Mouse (Mus musculus): ENCODE measurements around the gene Spock1.

The Spock1 gene

DNA sequence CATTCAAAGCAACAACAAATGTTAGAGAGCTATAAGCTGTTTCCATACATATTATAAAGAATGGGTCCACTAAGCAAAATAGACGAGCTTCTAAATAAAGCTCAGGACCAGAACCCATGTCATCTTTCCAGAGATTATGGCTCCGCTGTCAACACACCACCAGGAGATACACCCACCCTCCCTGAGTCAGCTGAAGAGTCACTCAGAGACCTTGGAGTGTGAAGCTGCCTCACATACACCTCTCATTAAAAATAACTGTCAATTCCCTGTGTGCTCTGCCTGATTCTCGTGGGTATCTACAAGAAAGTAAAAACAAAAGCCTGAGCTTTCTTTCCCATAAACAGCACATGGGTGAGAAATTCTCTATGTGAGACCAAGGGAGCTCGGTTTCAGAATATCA, 43.1 kb downstream of the Spock1 start:
- no peak for DNase-seq (ENCODE audit: low read depth, low spot score)

GRCm38 (mm10) chr13:57858491-57858890, 49.6 kb downstream of the Spock1 start:
- DNase-seq (ENCODE audit: low read depth, low spot score), result no peak

GRCm38 (mm10) chr13:57857016-57857415, 51.1 kb downstream of the Spock1 start:
- no peak for DNase-seq (ENCODE audit: low read depth, low spot score)

DNA sequence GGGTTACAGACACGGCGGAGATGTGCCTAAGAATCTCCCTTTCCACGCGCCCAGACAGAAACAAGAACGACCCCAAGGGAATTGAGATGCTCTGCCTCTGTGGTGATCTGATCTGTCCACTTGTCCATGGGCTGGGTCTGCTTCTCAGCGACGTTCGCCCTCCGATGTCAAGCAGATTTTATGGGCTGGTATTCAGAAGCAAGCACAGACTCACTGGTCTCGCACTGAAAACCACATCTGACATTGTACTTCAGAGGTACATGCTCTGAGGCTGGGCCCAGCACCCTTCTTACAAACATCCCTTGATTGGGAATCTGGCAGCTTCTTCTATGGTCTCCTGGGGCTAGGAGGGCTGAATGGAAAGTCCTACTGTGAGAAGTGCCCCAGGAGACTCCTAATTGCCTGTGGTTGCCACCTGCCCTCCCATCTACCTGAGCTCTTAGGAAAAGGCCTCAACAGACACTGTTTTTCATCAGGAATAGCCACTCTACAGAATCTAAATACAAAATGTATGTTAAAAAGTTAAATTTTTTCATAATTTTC, 51.8 kb downstream of the Spock1 start:
- no peak for DNase-seq (ENCODE audit: low read depth, low spot score)

DNA sequence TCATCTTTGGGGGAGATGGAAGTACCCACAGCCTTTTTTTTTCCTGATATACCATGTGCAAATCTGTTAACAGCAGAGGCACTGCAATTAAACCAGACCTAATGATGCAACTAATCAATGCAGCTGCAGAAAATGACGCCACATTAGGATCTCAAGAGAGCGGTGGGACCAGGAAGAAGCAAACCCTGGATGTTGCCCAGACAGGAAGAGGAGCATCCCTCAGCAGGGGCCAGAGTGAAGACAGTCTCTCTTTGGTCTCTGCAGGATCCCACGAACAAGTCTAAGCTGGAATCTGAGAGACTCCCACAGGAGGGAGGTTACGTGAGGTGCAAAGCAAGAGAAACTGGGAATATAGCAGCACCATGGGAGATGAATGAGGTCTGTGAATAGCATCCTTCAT, 52.4 kb downstream of the Spock1 start:
- DNase-seq (ENCODE audit: low read depth, low spot score), result no peak

GRCm38 (mm10) chr13:57854416-57854815, 53.7 kb downstream of the Spock1 start:
- DNase-seq (ENCODE audit: low read depth, low spot score), result no peak

DNA sequence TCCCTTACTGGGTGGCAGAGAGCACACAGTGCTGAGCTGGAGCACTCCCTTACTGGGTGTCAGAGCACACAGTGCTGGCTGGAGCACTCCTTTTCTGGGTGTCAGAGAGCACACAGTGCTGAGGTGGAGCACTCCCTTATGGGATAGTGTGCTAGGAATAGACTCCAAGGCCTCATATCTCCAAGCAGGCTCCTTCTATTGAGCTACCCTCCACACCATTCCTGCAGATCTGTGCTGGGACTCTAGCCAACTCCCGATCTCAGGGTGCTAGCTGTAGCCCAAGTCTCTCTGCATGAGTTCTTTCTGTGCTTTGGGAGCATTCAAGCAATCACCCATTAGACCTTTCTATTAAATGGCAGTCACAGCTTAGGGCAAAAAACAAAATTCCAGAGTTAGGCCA, 54.5 kb downstream of the Spock1 start:
- DNase-seq (ENCODE audit: low read depth, low spot score), result no peak

- DNase-seq (ENCODE audit: low read depth, low spot score), result no peak
Measured at GRCm38 (mm10) chr13:57853156-57853555, 55.0 kb downstream of the Spock1 start.

DNA sequence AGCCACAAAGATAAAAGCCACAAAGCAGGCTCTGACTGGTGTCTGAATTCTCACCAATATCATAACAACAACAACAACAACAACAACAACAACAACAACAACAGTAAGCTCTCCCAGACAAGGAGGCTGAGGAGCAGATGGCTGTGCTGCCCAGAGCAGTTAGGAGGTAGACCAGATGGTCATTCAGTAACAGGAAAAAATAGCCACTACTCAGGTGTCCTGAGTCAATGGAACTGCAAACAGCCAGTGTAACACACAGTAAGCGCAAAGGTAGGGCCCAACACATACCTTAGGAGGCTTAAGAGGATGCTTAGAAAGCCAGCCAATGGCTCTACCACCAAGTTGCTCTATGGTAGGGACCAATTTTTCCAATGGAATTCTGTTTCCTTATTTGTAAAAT, 59.2 kb downstream of the Spock1 start:
- DNase-seq (ENCODE audit: low read depth, low spot score), result no peak

- DNase-seq (ENCODE audit: low read depth, low spot score), result no peak
Measured at GRCm38 (mm10) chr13:57847101-57847500, 61.0 kb downstream of the Spock1 start.

- peak; percentile 57 for DNase-seq (ENCODE audit: low read depth, low spot score)
Measured at GRCm38 (mm10) chr13:57846468-57846867, 61.7 kb downstream of the Spock1 start.

DNA sequence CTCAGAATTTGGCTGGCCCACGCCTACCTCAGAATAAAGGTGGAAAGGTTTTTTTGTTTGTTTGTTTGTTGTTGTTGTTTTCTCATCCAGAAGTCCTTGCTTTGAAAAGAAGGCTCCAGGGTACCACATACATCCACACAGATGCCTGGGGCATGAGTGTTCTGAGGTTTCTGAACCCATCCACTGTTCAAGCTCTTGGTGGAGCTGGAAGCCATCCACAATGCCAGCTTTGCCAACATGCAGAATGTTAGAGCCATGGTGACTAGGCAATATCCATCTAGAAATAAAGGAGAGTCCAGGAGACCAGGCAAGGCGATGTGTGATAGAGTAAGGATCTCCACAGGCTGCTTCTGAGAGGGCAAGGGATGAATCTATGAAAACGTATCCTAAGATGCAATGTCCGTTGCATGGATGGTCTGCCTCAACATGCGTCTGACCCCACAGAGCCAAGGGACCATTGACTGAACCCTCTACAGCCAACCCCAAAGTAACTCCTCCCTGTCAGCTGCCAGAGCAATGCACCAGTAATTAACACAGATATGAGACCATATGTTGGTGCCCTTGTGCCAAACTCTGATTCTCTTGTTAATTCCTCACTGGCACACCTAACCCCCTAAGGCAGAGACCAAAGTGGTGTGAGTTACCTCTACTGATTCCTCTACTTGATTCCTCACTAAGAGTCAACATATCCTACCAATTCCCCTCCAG, 66.8 kb downstream of the Spock1 start:
- no peak for DNase-seq (ENCODE audit: low read depth, low spot score)

GRCm38 (mm10) chr13:57837691-57838437, 70.3 kb downstream of the Spock1 start:
- DNase-seq (ENCODE audit: low read depth, low spot score), result no peak

GRCm38 (mm10) chr13:57831374-57832163, 76.6 kb downstream of the Spock1 start:
- no peak for DNase-seq (ENCODE audit: low read depth, low spot score)

DNA sequence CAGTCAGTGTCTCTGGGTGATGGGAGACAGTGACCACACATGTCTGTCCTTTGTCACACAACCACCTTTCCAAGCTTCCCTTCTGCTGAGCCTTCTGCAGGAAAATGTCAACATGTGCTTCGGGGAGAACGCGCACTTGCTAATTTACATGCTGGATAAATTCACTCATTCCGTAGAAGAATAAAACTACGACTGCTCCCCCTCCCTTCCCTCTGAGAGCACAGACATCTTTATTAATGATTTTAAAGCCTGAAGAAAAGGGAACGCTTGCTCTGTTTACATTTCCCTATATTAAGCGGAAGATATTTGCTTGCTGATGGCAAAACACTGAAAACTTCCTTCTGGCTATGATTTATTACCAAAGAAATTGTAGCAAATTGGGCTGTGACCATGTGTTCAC, 77.2 kb downstream of the Spock1 start:
- no peak for DNase-seq (ENCODE audit: low read depth, low spot score)

GRCm38 (mm10) chr13:57830091-57830490, 78.0 kb downstream of the Spock1 start:
- DNase-seq (ENCODE audit: low read depth, low spot score), result no peak

- no peak for DNase-seq (ENCODE audit: low read depth, low spot score)
Measured at GRCm38 (mm10) chr13:57816276-57816675, 91.9 kb downstream of the Spock1 start.

GRCm38 (mm10) chr13:57812643-57813042, 95.5 kb downstream of the Spock1 start:
- DNase-seq (ENCODE audit: low read depth, low spot score), result no peak

GRCm38 (mm10) chr13:57811253-57811652, 96.9 kb downstream of the Spock1 start:
- DNase-seq (ENCODE audit: low read depth, low spot score), result no peak

- no peak for DNase-seq (ENCODE audit: low read depth, low spot score)
Measured at GRCm38 (mm10) chr13:57810816-57811215, 97.3 kb downstream of the Spock1 start.

DNA sequence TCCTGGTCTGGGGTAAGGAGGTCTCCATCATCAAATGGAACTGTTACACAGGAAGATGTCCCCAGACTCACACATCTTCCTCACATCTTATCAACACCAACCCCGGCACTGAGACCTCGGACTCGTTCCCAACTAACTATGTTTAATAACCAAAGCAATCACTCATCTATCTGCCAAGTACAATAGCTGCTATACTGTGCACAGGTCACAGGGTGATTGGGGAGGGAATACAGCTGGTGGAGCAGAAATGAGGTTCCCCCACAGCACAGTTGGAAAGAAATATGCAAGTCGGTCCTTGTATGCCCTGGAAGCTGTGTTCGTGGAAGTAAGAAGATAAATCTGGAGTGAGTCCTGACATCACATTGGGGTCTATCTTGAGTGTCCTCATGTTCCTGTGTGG, 98.0 kb downstream of the Spock1 start:
- DNase-seq (ENCODE audit: low read depth, low spot score), result no peak

GRCm38 (mm10) chr13:57809603-57810002, 98.5 kb downstream of the Spock1 start:
- no peak for DNase-seq (ENCODE audit: low read depth, low spot score)
